Mouse (Mus musculus): ENCODE measurements at regions not wholly inside any gene's neighbourhood (a gene's known extent, or its start where the extent isn't known, plus 50 kb on each side); places are given as distances from the start of the nearest gene placed in this dataset.
"Not testable (repeated sequence)": the region's sequence is repeated elsewhere in the genome, so short reads cannot be mapped to it uniquely, and the experiment has no call there.

- H3K27me3 ChIP-seq (replicated peaks) = no peaks in the 10 kb centered on the region
- no peaks in the 10 kb centered on the region for H3K9me3 ChIP-seq (replicated peaks)
- H3K27ac ChIP-seq (replicated peaks) = no peak overlapping the region
- no peak overlapping the region for H3K4me2 ChIP-seq
- ATAC-seq (ENCODE audit: low FRiP score) = no peak
- no peak overlapping the region for H3K9ac ChIP-seq (replicated peaks)
- H3K36me3 ChIP-seq = no peaks in the 10 kb centered on the region
- H3K4me3 ChIP-seq (replicated peaks) = no peak overlapping the region
- H3K4me1 ChIP-seq = no peaks in the 10 kb centered on the region
Observed at GRCm38 (mm10) chr12:47975868-47976267, 1157.1 kb upstream of the Nova1 start.

- Histone ChIP-seq H3K27me3 (replicated peaks) (no peaks in the 10 kb centered on the region), H3K4me1 (no peaks in the 10 kb centered on the region), H3K4me2 (no peak overlapping the region), H3K4me3 (replicated peaks) (no peak overlapping the region), H3K9me3 (replicated peaks) (no peaks in the 10 kb centered on the region), H3K9ac (replicated peaks) (no peak overlapping the region), H3K36me3 (no peaks in the 10 kb centered on the region), H3K27ac (replicated peaks) (no peak overlapping the region)
- WGBS = 26% methylated on average over 2 of the region's 2 CpGs
- no peak for ATAC-seq (ENCODE audit: low FRiP score)
Observed at GRCm38 (mm10) chr12:47969655-47970054, 1150.9 kb upstream of the Nova1 start.

GRCm38 (mm10) chr12:47954330-47954729 is 1135.6 kb upstream of the Nova1 start:
- no peak for ATAC-seq (ENCODE audit: low FRiP score)
- no peak overlapping the region for H3K9ac ChIP-seq (replicated peaks)
- no peak overlapping the region for H3K27ac ChIP-seq (replicated peaks)
- H3K4me2 ChIP-seq = no peak overlapping the region
- no peaks in the 10 kb centered on the region for H3K36me3 ChIP-seq
- WGBS = 86% methylated on average over 8 of the region's 8 CpGs
- no peaks in the 10 kb centered on the region; the same call in 1 of the 2 replicates for H3K9me3 ChIP-seq (replicated peaks)
- no peak overlapping the region for H3K4me3 ChIP-seq (replicated peaks)
- H3K27me3 ChIP-seq (replicated peaks) = no peaks in the 10 kb centered on the region
- no peaks in the 10 kb centered on the region for H3K4me1 ChIP-seq

GRCm38 (mm10) chr12:47939491-47939890 is 1120.8 kb upstream of the Nova1 start:
- not testable (repeated sequence) for H3K36me3 ChIP-seq; H3K9me3 ChIP-seq (replicated peaks); H3K4me1 ChIP-seq; H3K27ac ChIP-seq (replicated peaks); H3K4me2 ChIP-seq; H3K27me3 ChIP-seq (replicated peaks); ATAC-seq (ENCODE audit: low FRiP score); H3K4me3 ChIP-seq (replicated peaks); H3K9ac ChIP-seq (replicated peaks)
- 56% methylated on average over 2 of the region's 2 CpGs for WGBS

- WGBS = 60% methylated on average over 2 of the region's 2 CpGs
Observed at GRCm38 (mm10) chr12:47927007-47927406, 1108.3 kb upstream of the Nova1 start.

More at GRCm38 (mm10) chr12:47927007-47927406, 1108.3 kb upstream of the Nova1 start:
- ATAC-seq (ENCODE audit: low FRiP score) = no peak
- Histone ChIP-seq H3K4me3 (replicated peaks) (no peak overlapping the region), H3K36me3 (no peaks in the 10 kb centered on the region), H3K27ac (replicated peaks) (no peak overlapping the region), H3K9ac (replicated peaks) (no peak overlapping the region), H3K4me1 (no peaks in the 10 kb centered on the region), H3K4me2 (no peak overlapping the region), H3K27me3 (replicated peaks) (no peaks in the 10 kb centered on the region), H3K9me3 (replicated peaks) (no peaks in the 10 kb centered on the region)
